Mouse (Mus musculus): Measurements from ENCODE around the gene Sirpa.

The Sirpa gene

DNA sequence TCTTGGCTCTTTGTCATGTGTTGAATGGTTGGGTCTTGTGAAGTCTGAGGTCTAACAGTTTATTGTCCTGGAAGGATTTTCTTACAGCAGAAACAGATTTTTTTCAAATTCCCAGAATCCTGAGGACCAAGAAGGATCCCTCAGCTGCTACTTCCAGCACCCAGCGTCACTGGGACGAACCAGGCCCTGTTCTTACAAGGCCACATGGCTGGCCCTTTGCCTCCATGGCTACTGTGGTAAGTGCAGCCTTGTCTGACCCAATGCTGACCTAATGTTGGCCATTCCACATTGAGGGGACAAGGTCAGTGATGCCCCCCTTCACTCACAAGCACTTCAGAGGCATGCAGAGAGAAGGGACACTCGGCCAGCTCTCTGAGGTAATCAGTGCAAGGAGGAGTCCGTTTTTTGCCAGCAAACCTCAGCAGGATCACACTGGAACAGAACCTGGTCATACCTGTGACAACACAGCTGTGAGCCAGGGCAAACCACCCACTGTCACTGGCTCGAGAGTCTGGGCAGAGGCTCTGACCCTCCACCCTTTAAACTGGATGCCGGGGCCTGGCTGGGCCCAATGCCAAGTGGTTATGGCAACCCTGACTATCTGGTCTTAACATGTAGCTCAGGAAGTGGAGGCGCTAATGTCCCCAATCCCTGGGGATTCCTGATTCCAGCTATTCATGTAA lies 38.5 kb downstream of the Sirpa start:
- in situ Hi-C loops (cut with MboI, MseI): no loop called here

DNA sequence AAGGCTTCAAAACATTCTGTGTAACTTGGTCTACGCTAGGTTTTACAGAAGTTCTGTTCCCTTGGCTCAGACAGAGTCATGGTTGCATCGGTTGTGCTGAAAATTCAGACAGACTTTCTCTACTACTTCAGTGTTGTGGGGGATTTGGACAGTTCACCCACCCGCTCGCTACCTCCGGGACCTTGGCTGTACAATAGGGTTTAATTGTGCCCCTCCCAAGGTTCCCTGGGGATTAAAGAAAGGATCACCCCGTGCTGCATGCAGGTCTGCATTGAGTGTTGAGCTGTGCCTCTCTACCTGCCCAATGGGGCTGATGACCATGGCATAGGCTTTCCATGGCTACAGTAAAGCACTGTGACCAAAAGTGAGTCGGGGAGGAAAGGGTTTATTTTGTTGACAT lies 39.7 kb downstream of the Sirpa start:
- in situ Hi-C loops (cut with MboI, MseI): no loop called here

DNA sequence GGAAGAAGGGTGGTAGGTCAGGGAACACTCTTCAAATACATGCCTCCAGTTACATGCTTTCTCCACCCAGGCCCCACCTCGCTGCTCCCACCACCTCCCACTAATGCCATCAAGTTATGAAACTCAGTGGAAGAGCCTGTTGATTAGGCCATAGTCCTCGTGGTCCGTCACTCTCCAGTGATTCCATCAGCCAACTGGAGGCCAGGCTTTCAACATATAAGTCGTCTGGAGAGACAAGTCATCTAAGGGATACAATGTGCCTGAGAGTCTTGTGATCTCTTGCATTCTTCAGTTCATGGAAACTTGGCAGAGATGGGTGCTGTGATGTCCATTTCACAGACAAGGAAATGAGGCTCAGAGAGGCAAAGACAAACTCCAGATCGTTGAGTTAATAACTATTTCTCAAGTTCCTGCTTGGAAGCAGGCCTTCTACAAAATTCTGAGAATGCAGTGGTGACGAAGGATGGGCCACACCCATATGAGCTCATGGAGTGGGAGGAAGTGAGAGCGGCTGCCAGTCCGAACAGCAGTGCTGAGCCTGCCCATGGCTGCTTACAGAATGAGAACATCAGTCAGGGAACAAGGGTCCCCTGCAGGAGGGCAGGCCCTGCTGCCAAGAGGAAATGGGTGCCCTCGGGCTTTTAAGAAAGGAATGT lies 40.6 kb downstream of the Sirpa start:
- in situ Hi-C loops (cut with MboI, MseI): no loop called here

DNA sequence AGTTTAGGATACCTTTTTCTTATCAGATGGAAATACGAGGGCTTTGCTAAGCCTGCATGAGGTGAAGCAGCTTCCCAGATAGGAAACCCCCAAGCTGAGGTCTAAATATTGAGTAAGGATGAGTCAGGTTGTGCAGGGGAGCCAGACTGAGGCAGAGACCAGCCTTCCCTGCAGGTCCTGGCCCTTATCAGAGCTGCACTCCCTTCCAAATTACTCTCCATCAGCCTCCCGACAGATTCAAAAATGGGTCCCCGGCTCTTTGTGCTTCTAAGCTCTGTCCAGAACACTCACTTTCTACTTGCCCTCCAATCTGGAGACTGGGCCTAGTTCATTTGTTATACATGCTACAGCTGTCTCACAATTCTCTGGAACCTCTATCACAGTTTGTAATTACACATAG lies 41.3 kb downstream of the Sirpa start:
- in situ Hi-C loops (cut with MboI, MseI): no loop called here

DNA sequence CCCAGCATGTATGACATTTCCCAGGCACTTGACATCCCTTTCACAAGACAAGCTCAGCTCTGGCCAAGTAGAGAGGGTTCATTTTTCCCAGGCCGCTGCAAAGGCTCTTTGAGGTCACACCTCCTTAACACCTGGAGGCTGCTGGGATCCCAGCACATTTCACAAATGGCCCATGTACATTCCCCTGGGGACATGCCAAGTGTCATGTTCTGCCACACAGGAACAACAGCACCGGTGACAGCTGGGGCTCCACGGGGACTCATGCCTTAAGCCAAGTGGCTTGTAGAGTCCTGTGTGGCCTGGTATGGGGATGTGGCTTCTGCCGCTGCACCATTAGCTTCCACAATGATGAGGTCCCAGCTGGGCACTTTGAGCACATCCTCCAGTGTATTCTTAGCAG lies 60.0 kb downstream of the Sirpa start:
- in situ Hi-C loops (cut with MboI, MseI): no loop called here

DNA sequence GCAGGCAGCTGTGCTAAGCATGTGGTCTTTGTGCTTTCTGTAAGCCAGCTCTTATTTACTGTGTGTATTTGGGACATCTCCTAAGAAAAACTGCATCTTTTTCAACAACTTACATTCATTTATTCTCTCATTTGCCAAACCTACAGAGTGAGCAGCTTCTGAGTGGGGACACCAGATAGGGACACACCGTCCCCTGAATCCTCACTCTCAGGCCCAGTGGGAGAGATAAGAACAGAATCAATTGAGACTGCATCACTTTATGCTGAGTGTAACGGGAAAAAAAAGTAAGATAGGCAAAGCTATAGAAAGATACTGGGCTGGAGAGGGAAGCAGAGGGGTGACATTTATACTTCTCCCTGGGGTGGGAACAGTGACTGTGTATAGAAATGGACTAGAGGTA lies 61.0 kb downstream of the Sirpa start:
- in situ Hi-C loops (cut with MboI, MseI): no loop called here

DNA sequence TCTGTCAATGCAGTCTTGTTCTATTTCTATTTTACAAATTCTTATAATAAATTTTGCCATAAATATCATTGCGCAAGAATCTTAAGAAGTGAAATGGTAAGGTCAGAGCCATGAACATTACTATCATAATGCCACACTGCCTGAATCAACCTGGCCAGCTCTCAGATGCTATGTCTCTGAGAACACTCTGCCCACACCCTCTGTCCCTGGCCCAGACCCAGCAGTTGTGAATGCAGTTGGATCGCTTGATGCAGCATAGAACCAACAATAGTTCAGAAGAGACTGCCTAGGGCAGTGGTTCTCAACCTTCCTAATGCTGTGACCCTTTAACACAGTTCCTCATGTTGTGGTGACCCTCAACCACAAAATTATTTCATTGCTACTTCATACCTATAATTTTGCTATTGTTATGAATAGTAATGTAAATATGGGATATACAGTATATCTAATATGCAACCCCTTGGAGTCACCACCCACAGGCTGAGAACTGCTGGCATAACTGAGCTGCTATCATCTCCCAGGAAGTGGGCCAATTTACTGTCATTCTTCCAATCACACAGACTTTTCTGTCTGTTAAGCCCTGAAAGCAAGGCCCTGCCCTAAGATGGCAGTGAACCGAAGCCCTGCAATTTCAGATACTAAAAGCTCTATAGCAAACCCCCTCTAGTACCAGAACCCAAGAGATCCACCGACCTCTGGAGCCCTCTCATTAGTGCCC lies 61.8 kb downstream of the Sirpa start:
- in situ Hi-C loops (cut with MboI, MseI): no loop called here

DNA sequence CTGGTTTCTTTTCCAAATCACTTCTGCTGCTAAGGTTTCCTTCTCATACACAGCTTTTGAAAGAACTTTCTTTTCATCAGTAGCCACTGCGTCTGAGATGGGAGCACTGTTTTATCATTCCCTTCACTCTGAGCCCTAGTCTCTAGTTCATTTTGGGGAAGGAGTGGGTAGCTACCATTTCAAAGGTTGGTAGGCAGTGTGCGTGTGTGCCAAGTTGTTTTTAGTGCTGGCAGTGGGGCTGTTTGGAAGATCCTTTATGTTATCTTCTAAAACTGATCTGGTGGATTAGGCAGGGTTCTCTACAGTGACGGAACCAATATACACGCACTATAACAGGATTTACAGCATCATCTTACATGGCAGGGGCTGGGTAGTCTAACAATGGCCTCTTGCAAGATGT lies 62.4 kb downstream of the Sirpa start:
- in situ Hi-C loops (cut with MboI, MseI): no loop called here

DNA sequence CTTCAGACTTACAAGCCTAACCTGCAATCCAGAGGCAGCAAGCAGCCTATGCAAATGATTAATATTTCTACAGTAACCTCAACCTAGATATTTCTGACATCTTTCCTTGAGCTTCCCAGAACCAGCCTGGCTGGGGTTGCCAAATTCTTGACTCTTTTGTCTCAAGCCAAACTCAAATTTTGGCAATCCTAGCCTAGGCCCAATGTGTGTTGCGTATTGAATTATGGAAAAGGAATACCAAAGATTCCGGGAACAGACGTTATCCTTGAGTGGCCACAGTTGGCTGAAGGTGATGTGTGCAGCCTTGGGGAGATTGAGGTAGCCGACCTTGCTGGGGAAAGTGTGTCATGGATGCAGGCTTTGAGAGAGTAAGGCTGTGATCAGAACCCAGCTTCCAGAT lies 66.2 kb downstream of the Sirpa start:
- in situ Hi-C loops (cut with MboI, MseI): no loop called here

DNA sequence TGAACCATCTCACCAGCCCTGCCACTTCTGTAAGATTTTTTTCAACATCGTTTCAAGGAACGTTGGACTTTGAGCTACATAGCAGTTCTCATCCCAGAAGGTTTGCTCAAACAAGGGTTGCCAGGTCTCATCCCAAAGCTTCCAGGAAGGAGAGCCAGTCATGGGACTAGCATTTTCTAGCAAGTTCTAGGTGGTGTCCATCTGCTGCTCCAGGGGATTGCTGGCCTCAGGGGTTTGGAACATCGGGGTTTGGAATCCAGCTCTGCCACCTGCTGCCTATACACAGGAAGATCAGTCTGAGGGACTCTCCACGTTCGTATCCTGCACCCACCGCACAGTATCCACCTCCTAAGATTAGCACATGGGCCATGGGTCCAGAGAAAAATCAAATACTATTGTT lies 67.4 kb downstream of the Sirpa start:
- in situ Hi-C loops (cut with MboI, MseI): loop anchor here (10.0 kb wide), 1 partner anchor 555 kb away; no protein-coding TSS in a partner anchor

DNA sequence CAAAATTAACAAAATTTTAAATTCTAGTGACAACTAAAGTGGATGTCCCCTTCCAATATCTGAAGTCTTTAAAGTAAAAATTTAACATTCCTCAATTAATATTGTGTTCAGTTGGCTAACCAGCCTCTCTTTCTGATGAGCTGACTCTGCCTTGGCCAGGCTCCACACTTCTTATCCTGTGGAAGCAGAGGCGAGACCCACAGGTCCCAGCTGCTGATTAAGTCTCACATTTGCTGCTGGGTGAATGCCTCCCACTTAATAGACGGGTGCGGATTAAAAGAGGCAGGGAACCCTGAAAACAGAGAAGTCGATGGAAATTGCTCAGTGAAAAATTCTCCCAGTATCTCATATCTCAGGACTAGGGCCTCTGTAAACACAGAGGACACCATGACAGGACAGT lies 69.8 kb downstream of the Sirpa start:
- in situ Hi-C loops (cut with MboI, MseI): loop anchor here (10.0 kb wide), 1 partner anchor 552 kb away; no protein-coding TSS in a partner anchor

DNA sequence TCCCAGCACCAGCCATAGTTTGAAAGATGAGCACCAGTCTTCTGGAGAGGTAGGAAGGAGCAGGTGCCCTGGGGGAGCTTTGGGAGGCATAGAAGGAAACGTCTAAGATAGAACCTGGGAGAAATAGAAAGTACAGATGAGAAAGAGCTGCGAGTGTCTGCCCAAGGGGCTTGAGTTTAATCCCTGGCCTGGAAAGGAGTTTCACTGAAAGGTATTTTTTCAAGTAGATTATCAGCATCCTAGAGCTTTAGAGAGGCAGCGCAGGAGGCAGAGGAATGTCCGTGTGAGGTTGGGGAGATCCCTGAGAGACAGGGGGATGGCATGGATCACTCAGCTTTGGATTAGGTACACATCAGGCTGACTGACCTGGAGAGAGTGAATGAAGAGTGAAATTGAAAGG lies 79.3 kb downstream of the Sirpa start:
- in situ Hi-C loops (cut with MboI, MseI): loop anchor here (5.0 kb wide), 1 partner anchor 200 kb away; no protein-coding TSS in a partner anchor

DNA sequence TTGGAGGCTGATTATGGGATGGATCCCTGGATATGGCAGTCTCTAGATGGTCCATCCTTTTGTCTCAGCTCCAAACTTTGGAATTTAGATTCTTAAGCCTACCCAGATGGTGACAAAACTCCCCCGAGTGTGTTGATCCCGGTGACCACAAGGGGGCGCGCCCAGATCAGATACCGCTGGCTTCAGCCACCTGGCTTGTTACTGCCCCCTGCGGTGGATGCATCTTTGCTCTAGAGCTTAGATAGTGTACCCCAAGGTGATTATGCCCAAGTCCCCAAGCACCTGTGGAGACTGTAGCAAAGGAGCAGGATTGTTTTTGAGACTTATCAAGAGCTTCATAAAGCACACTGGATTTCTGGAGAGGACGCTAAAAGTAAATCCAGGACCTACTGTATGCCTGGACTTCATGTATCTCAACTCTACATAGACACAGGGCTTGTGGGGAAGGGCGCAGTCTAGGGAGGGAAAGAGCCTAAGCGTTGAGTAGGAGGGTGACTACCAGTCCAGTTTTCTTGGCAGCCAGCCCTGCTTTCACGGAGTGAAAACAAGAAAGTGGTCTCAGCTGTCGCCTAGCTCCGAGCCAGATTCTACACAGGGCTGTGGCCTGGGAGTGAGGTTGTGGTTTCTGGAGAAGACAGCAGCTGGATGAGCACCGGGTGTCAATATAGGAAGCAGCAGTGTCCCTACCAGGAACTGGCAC lies 82.5 kb downstream of the Sirpa start:
- in situ Hi-C loops (cut with MboI, MseI): loop anchor here (5.0 kb wide), 1 partner anchor 197 kb away; no protein-coding TSS in a partner anchor

DNA sequence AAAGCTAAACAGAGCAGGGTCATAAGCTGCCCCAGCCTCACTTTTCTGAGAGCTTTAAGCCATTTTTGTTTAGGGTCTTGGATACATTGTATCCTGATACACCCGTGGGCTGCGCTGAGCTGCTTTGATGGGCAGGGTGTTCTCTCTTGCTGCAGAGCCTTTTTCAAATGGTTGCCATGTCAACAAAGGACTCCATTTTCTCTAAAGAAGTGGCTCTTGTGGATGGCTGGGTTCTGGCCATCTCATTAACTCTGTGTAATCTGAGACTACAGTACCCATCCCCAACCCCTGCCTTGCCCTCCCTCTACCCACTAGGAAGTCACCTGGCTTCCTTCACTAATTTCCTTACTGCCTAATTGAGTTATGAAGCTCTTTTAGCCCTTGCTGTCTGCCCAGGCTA lies 85.0 kb downstream of the Sirpa start:
- in situ Hi-C loops (cut with MboI, MseI): no loop called here

DNA sequence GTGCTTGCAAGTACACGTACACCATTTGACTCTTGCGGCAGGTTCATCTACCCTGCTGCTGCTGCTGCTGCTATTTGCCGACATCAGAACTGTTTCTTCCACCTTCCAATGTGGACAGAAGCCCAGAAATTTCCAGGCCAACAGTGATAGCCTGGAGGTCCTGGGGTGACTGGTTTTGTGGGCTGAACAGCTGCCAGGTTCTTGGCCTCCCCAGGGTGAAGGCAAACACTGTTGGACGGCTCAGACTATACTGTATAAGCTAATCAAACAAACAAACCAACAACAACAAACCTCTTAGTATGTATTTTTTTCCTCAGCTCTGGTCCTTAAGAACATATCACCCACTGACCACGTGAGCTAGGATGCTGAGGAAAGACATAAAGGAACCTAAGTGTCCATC lies 86.4 kb downstream of the Sirpa start:
- in situ Hi-C loops (cut with MboI, MseI): no loop called here

DNA sequence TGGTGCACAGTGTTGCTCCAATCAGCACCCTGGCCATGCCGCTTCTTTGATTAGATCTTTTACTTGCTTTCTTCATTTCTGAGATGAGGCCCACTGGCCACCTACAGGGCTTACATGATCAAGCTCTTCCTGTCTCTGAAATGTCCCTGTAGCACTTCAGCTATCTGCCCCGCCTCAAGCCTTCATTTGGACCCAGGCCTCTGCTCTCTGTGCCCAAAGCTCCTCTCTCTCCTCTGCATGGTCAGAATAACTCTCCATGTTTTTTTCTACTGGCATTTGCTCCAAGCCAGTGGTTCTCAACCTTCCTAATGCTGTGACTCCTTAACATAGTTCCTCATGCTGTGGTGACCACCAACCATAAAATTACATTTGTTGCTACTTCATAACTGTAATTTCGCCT lies 87.6 kb downstream of the Sirpa start:
- in situ Hi-C loops (cut with MboI, MseI): no loop called here

Measured in T-helper 2 cell (primary cell).